Comparison of ENCODE assay signal across 28 mouse cellular contexts in the genomic region with DNA sequence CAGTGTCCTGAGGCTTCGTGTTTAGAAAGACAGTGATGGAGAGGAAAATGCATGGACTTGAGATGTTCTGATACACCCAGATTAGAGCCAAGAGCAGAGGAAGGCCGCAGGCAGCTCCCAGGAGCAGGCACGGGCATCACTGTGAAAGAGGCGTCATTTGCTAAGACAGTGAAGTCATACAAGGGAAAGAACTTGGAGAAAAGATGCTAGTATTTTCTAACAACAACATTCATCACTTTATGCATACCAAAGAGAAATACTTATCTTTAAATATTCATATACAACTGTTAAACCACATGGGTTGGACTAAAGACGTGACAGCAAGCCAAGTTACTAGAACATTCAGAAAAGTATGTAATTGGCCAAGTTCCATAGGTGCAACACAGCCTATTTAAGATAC. TPM values are rescaled to one million over a fixed set of nuclear protein-coding genes. Genes with fewer than 3 reads are reported as not detected.
DNase-seq lines count a peak whose midpoint lies in the region; ATAC-seq and TF ChIP-seq lines count a peak whose summit lies in the region.
"Had no signal": no experiment of that assay in that cellular context is flagged by ENCODE, and none has a peak within 500 bp of the region (broad histone marks: within the 10 kb centered on the region; RNA-seq: fewer than 3 reads in every experiment).

No protein-coding gene starts in this region.

- DNase-seq in forebrain, embryonic 14.5 days (ENCODE audit: low spot score) = peak; percentile 27
- DNase-seq in forebrain, embryonic 10.5 days (ENCODE audit: extremely low spot score, low spot score) = no peak
- peak in 1 of 2 experiments; percentile 16 for DNase-seq in layer of hippocampus, adult 2 months (ENCODE audit: low spot score in 2 of 2)
- no peak for DNase-seq in layer of hippocampus, postnatal 10 days (ENCODE audit: low spot score in 2 of 2)
- DNase-seq in urinary bladder, postnatal 25 days (ENCODE audit: low spot score) = no peak
- no peak for DNase-seq in lung, postnatal 14 days
- DNase-seq: adrenal gland, adult 2 months; adrenal gland, postnatal 14 days; B cell, adult 2 months; cerebellum, adult 18-20 months; cerebellum, adult 9-10 months; cerebellum, postnatal 14 days; gastrocnemius, postnatal 25 days; heart, adult 18-20 months; heart, postnatal 10 days; heart, postnatal 36 days; kidney, adult 11 months had no signal

- H3K4me2 ChIP-seq in forebrain, embryonic 14.5 days (ENCODE audit: low read length) = no peak overlapping the region
- no peak overlapping the region for H3K4me2 ChIP-seq in forebrain, embryonic 16.5 days (ENCODE audit: low read length)
- H3K4me2 ChIP-seq: embryonic facial prominence, embryonic 12.5 days; embryonic facial prominence, embryonic 15.5 days; heart, embryonic 12.5 days; heart, embryonic 15.5 days; hindbrain, embryonic 13.5 days; intestine, embryonic 15.5 days had no signal

- no peaks in the 10 kb centered on the region for H3K9me3 ChIP-seq in forebrain, embryonic 14.5 days (replicated peaks; ENCODE audit: control insufficient read depth, low read length)
- no peaks in the 10 kb centered on the region for H3K9me3 ChIP-seq in forebrain, embryonic 10.5 days
- no peaks in the 10 kb centered on the region for H3K9me3 ChIP-seq in forebrain, embryonic 16.5 days (ENCODE audit: control insufficient read depth, low read length)
- H3K9me3 ChIP-seq: embryonic facial prominence, embryonic 12.5 days; embryonic facial prominence, embryonic 15.5 days; G1E; heart, embryonic 12.5 days; heart, embryonic 15.5 days; hindbrain, embryonic 10.5 days; hindbrain, embryonic 13.5 days; intestine, embryonic 15.5 days had no signal

- ATAC-seq in forebrain, embryonic 14.5 days = 0 out of 2 replicates have a peak, but pooled peaks have one; percentile 42
- peak; percentile 66 for ATAC-seq in forebrain, embryonic 16.5 days
- ATAC-seq: hindbrain, embryonic 16.5 days; intestine, embryonic 15.5 days had no signal

- no peak overlapping the region for H3K4me3 ChIP-seq in forebrain, embryonic 14.5 days (ENCODE audit: low read depth, low read length)
- H3K4me3 ChIP-seq in forebrain, embryonic 10.5 days = no peak overlapping the region
- H3K4me3 ChIP-seq in layer of hippocampus, adult 2 months = no peak overlapping the region
- H3K4me3 ChIP-seq in forebrain, embryonic 16.5 days (replicated peaks; ENCODE audit: low read length) = no peak overlapping the region
- H3K4me3 ChIP-seq: embryonic facial prominence, embryonic 12.5 days; embryonic facial prominence, embryonic 15.5 days; heart, embryonic 12.5 days; heart, embryonic 15.5 days; hindbrain, embryonic 10.5 days; hindbrain, embryonic 13.5 days; intestine, embryonic 15.5 days had no signal

- H3K27ac ChIP-seq in forebrain, embryonic 14.5 days (ENCODE audit: low read depth, low read length) = no peak overlapping the region
- H3K27ac ChIP-seq in forebrain, embryonic 10.5 days = no peak overlapping the region
- peak overlapping the region; percentile 43 for H3K27ac ChIP-seq in layer of hippocampus, adult 2 months
- peak overlapping the region; percentile 33 for H3K27ac ChIP-seq in forebrain, embryonic 16.5 days (ENCODE audit: low read length)
- H3K27ac ChIP-seq: embryonic facial prominence, embryonic 12.5 days; embryonic facial prominence, embryonic 15.5 days; heart, embryonic 15.5 days; hindbrain, embryonic 10.5 days; hindbrain, embryonic 13.5 days; intestine, embryonic 15.5 days had no signal

- H3K4me1 ChIP-seq in forebrain, embryonic 14.5 days (ENCODE audit: control insufficient read depth, insufficient read depth, low read length) = no peaks in the 10 kb centered on the region
- no peaks in the 10 kb centered on the region for H3K4me1 ChIP-seq in forebrain, embryonic 10.5 days
- peaks cover 10% of the 10 kb centered on the region for H3K4me1 ChIP-seq in forebrain, embryonic 16.5 days (replicated peaks; ENCODE audit: control insufficient read depth, insufficient read depth, low read length)
- H3K4me1 ChIP-seq: embryonic facial prominence, embryonic 12.5 days; embryonic facial prominence, embryonic 15.5 days; heart, embryonic 12.5 days; heart, embryonic 15.5 days; hindbrain, embryonic 10.5 days; hindbrain, embryonic 13.5 days; intestine, embryonic 15.5 days had no signal

- no peak overlapping the region for H3K9ac ChIP-seq in forebrain, embryonic 14.5 days (ENCODE audit: low read length)
- H3K9ac ChIP-seq in forebrain, embryonic 16.5 days (replicated peaks; ENCODE audit: low read depth, low read length) = no peak overlapping the region
- H3K9ac ChIP-seq: embryonic facial prominence, embryonic 12.5 days; embryonic facial prominence, embryonic 15.5 days; heart, embryonic 12.5 days; heart, embryonic 15.5 days; hindbrain, embryonic 13.5 days; intestine, embryonic 15.5 days had no signal

- WGBS in forebrain, embryonic 14.5 days = 86% methylated on average over 5 of the region's 5 CpGs
- 95% methylated on average over 5 of the region's 5 CpGs for WGBS in forebrain, embryonic 10.5 days
- WGBS in forebrain, embryonic 16.5 days = 70% methylated on average over 5 of the region's 5 CpGs

- TF ChIP-seq CTCF in layer of hippocampus, adult 2 months (conservative IDR thresholded peaks at IDR 0.05) = no peak

- H3K27me3 ChIP-seq in forebrain, embryonic 14.5 days (replicated peaks; ENCODE audit: control insufficient read depth, insufficient read depth, low read length) = no peaks in the 10 kb centered on the region
- no peaks in the 10 kb centered on the region for H3K27me3 ChIP-seq in forebrain, embryonic 10.5 days (ENCODE audit: poor library complexity, severe bottlenecking)
- H3K27me3 ChIP-seq in forebrain, embryonic 16.5 days (replicated peaks; ENCODE audit: control insufficient read depth, insufficient read depth, low read length) = no peaks in the 10 kb centered on the region
- H3K27me3 ChIP-seq: CH12.LX; embryonic facial prominence, embryonic 12.5 days; embryonic facial prominence, embryonic 15.5 days; heart, embryonic 12.5 days; heart, embryonic 15.5 days; hindbrain, embryonic 13.5 days; intestine, embryonic 15.5 days had no signal

- H3K36me3 ChIP-seq in forebrain, embryonic 14.5 days (ENCODE audit: control insufficient read depth, insufficient read depth, low read length) = no peaks in the 10 kb centered on the region
- peaks cover 11% of the 10 kb centered on the region for H3K36me3 ChIP-seq in forebrain, embryonic 10.5 days (replicated peaks)
- H3K36me3 ChIP-seq in forebrain, embryonic 16.5 days (ENCODE audit: control insufficient read depth, insufficient read depth) = no peaks in the 10 kb centered on the region
- H3K36me3 ChIP-seq: embryonic facial prominence, embryonic 12.5 days; embryonic facial prominence, embryonic 15.5 days; heart, embryonic 15.5 days; hindbrain, embryonic 10.5 days; hindbrain, embryonic 13.5 days; intestine, embryonic 15.5 days had no signal

RNA-seq across cellular contexts. Expression of a gene that starts 35.8 kb away (rescaled TPM):
- polyA plus RNA-seq in forebrain, embryonic 14.5 days (2014; fragmentation: Nextera tagmentation; extraction: Ambion mirVana) = 30.4 and 31.2 TPM in 2 replicates
- 9.7 and 10.0 TPM in 2 replicates for polyA plus RNA-seq in forebrain, embryonic 10.5 days (2016; fragmentation: Nextera tagmentation; extraction: Ambion mirVana)
- 10 to 100 TPM; 36.5 to 38.0 TPM for total RNA-seq in layer of hippocampus, adult 2 months (2021)
- total RNA-seq in layer of hippocampus, postnatal 10 days (2021) = 10 to 100 TPM; 35.9 to 37.9 TPM
- polyA plus RNA-seq in forebrain, embryonic 16.5 days (2015; fragmentation: Nextera tagmentation; extraction: Ambion mirVana) = 26.2 and 28.2 TPM in 2 replicates

Comparison
In these comparisons a context has a peak if more than half of its experiments do, and no peak if none do; other contexts are left out.
1. H3K27ac ChIP-seq: peak in layer of hippocampus, adult 2 months (single experiment) and forebrain, embryonic 16.5 days (single experiment); none in forebrain, embryonic 14.5 days (single experiment) and forebrain, embryonic 10.5 days (single experiment).